Mouse (Mus musculus) heart, adult 2 months (tissue): ENCODE measurements around the gene Stpg3.
"Not testable (repeated sequence)": the region's sequence is repeated elsewhere in the genome, so short reads cannot be mapped to it uniquely, and the experiment has no call there.

Experiments used
- CTCF ChIP-seq: fragments of 200-600 bp; IDR thresholded peaks from 2 replicates; pipeline ENCODE4 v1.8.1; 2022; ENCODE audit warnings: antibody characterized with exemption, mild to moderate bottlenecking, moderate library complexity
- EP300 ChIP-seq: fragments of 200-500 bp; IDR thresholded peaks from 2 replicates; pipeline ENCODE4 v1.6.1; 2011; ENCODE audit warnings: low read depth, low read length, control low read depth; ENCODE audit not compliant: insufficient read depth
- POLR2A ChIP-seq: fragments of 200-500 bp; IDR thresholded peaks from 2 replicates; pipeline ENCODE4 v1.6.1; 2011; ENCODE audit warnings: mild to moderate bottlenecking, low read depth, low read length, control low read depth; ENCODE audit not compliant: insufficient read depth

- not testable (repeated sequence) for TF ChIP-seq CTCF, POLR2A, EP300
Measured at GRCm38 (mm10) chr2:25257250-25257649, 42.8 kb upstream of the Stpg3 start.
